Mouse (Mus musculus) MEL (cell line): ENCODE measurements around the gene Pisd. TPM values are rescaled to one million over a fixed set of nuclear protein-coding genes. Genes with fewer than 3 reads are reported as not detected.
A peak's percentile ranks its signal among the peaks of the same experiment; 100 is the strongest.
"Not testable (repeated sequence)": the region's sequence is repeated elsewhere in the genome, so short reads cannot be mapped to it uniquely, and the experiment has no call there.

Source experiments
- DNase-seq: peaks from one replicate; pipeline ENCODE4 v3.0.0; 2011; ENCODE audit warnings: low read depth, low spot score
- H3K27ac ChIP-seq: 2 replicates; pipeline ENCODE4 v1.5.1; 2012; ENCODE audit warnings: low read depth, mild to moderate bottlenecking, control low read depth, low read length, moderate library complexity; ENCODE audit not compliant: control insufficient read depth
- H3K27me3 ChIP-seq, 2 experiments: fragments of 150-350 bp in 1 of 2; sonication (generic) in 1 of 2; 2 replicates each; pipeline ENCODE4 v1.6.1; 2012; ENCODE audit warnings: low read length in 2 of 2, mild to moderate bottlenecking in 2 of 2, improper control_type of control experiment in 1 of 2, moderate library complexity in 1 of 2; ENCODE audit not compliant: insufficient read depth in 2 of 2, control insufficient read depth in 1 of 2
- H3K36me3 ChIP-seq, 2 experiments: 2 replicates each; pipeline ENCODE4 v1.6.1; 2012 to 2014; ENCODE audit warnings: low read length in 2 of 2, improper control_type of control experiment in 1 of 2, inconsistent platforms in 1 of 2, mild to moderate bottlenecking in 1 of 2; ENCODE audit not compliant: insufficient read depth in 2 of 2, control insufficient read depth in 1 of 2
- H3K4me1 ChIP-seq, 2 experiments: fragments of 150-350 bp in 1 of 2; sonication (generic) in 1 of 2; 2 replicates each; pipeline ENCODE4 v1.6.1; 2012; ENCODE audit warnings: low read length in 2 of 2, improper control_type of control experiment in 1 of 2, mild to moderate bottlenecking in 1 of 2; ENCODE audit not compliant: insufficient read depth in 2 of 2, control insufficient read depth in 1 of 2
- H3K4me3 ChIP-seq, 2 experiments: fragments of 150-350 bp in 1 of 2; sonication (generic) in 1 of 2; 2 replicates each; pipeline ENCODE4 v1.5.1; 2012; ENCODE audit warnings: low read depth in 2 of 2, low read length in 2 of 2, mild to moderate bottlenecking in 2 of 2, moderate library complexity in 2 of 2, control low read depth in 1 of 2, improper control_type of control experiment in 1 of 2; ENCODE audit not compliant: control insufficient read depth in 1 of 2, insufficient read depth in 1 of 2
- H3K79me2 ChIP-seq: 2 replicates; pipeline ENCODE4 v1.6.1; 2012; ENCODE audit warnings: mild to moderate bottlenecking, low read length, moderate library complexity; ENCODE audit not compliant: control insufficient read depth, poor library complexity, insufficient read depth
- H3K9ac ChIP-seq: 2 replicates; pipeline ENCODE4 v1.6.1; 2012; ENCODE audit warnings: low read depth, mild to moderate bottlenecking, control low read depth, low read length, moderate library complexity; ENCODE audit not compliant: control insufficient read depth, poor library complexity, severe bottlenecking
- H3K9me3 ChIP-seq: fragments of 150-350 bp; sonication (generic); replicated peaks from 2 replicates; pipeline ENCODE4 v1.6.1; 2012; ENCODE audit warnings: mild to moderate bottlenecking, low read length, improper control_type of control experiment, moderate library complexity; ENCODE audit not compliant: insufficient read depth
- CHD2 ChIP-seq: IDR thresholded peaks from 2 replicates; pipeline ENCODE4 v1.6.1; 2011; ENCODE audit warnings: low read length, improper control_type of control experiment
- CTCF ChIP-seq, 3 experiments: IDR thresholded peaks in 2 of 3; conservative IDR thresholded peaks in 1 of 3; 2 replicates each; pipeline ENCODE4 v1.5.1; 2011 to 2012; ENCODE audit warnings: low read length in 3 of 3, low read depth in 2 of 3, mild to moderate bottlenecking in 2 of 3, improper control_type of control experiment in 1 of 3, inconsistent platforms in 1 of 3, mixed read lengths in 1 of 3, moderate library complexity in 1 of 3; ENCODE audit not compliant: control insufficient read depth in 1 of 3, insufficient read depth in 1 of 3, poor library complexity in 1 of 3, severe bottlenecking in 1 of 3
- E2F4 ChIP-seq: IDR thresholded peaks from 2 replicates; pipeline ENCODE4 v1.6.1; 2011; ENCODE audit warnings: low read depth, low read length, improper control_type of control experiment, borderline replicate concordance
- ELF1 ChIP-seq: IDR thresholded peaks from 2 replicates; pipeline ENCODE4 v1.6.1; 2014; ENCODE audit warnings: low read depth, mild to moderate bottlenecking, inconsistent platforms, low read length, improper control_type of control experiment, moderate library complexity
- EP300 ChIP-seq, 2 experiments: IDR thresholded peaks; 2 replicates each; pipeline ENCODE4 v1.6.1; 2011; ENCODE audit warnings: improper control_type of control experiment in 2 of 2, low read length in 2 of 2, low read depth in 1 of 2, mild to moderate bottlenecking in 1 of 2
- ETS1 ChIP-seq: IDR thresholded peaks from 2 replicates; pipeline ENCODE4 v1.6.1; 2012; ENCODE audit warnings: low read depth, mild to moderate bottlenecking, inconsistent platforms, low read length, improper control_type of control experiment, moderate library complexity
- GATA1 ChIP-seq: IDR thresholded peaks from 2 replicates; pipeline ENCODE4 v1.6.1; 2011; ENCODE audit warnings: low read depth, low read length, improper control_type of control experiment
- HCFC1 ChIP-seq: IDR thresholded peaks from 2 replicates; pipeline ENCODE4 v1.6.1; 2012; ENCODE audit warnings: low read depth, mild to moderate bottlenecking, inconsistent platforms, low read length, improper control_type of control experiment, moderate library complexity
- JUND ChIP-seq: IDR thresholded peaks from 2 replicates; pipeline ENCODE4 v1.6.1; 2011; ENCODE audit warnings: low read depth, mild to moderate bottlenecking, improper control_type of control experiment, low read length
- KAT2A ChIP-seq: conservative IDR thresholded peaks from 2 replicates; pipeline ENCODE4 v1.6.1; 2012; ENCODE audit warnings: low read depth, low read length, improper control_type of control experiment, inconsistent platforms
- MAX ChIP-seq: IDR thresholded peaks from 2 replicates; pipeline ENCODE4 v1.6.1; 2011; ENCODE audit warnings: low read length, improper control_type of control experiment
- MEF2A ChIP-seq: IDR thresholded peaks from 2 replicates; pipeline ENCODE4 v1.6.1; 2014; ENCODE audit warnings: low read depth, mild to moderate bottlenecking, inconsistent platforms, low read length, improper control_type of control experiment; ENCODE audit not compliant: poor library complexity, insufficient replicate concordance, severe bottlenecking; ENCODE audit errors: extremely low read depth
- MXI1 ChIP-seq: IDR thresholded peaks from 2 replicates; pipeline ENCODE4 v1.6.1; 2011; ENCODE audit warnings: mild to moderate bottlenecking, low read depth, low read length, improper control_type of control experiment
- MYB ChIP-seq: IDR thresholded peaks from 2 replicates; pipeline ENCODE4 v1.6.1; 2011; ENCODE audit warnings: mild to moderate bottlenecking, low read depth, low read length, improper control_type of control experiment
- NRF1 ChIP-seq: IDR thresholded peaks from 2 replicates; pipeline ENCODE4 v1.6.1; 2014; ENCODE audit warnings: low read depth, mild to moderate bottlenecking, inconsistent platforms, low read length, improper control_type of control experiment, moderate library complexity; ENCODE audit not compliant: poor library complexity, insufficient read depth, severe bottlenecking
- POLR2A ChIP-seq, 2 experiments: IDR thresholded peaks; 2 replicates each; pipeline ENCODE4 v1.6.1; 2011 to 2012; ENCODE audit warnings: low read length in 2 of 2, mild to moderate bottlenecking in 2 of 2, control low read depth in 1 of 2, improper control_type of control experiment in 1 of 2, low read depth in 1 of 2, moderate library complexity in 1 of 2; ENCODE audit not compliant: control insufficient read depth in 1 of 2, insufficient read depth in 1 of 2, poor library complexity in 1 of 2
- POLR2AphosphoS5 ChIP-seq: IDR thresholded peaks from 2 replicates; pipeline ENCODE4 v1.6.1; 2012; ENCODE audit warnings: low read depth, borderline replicate concordance, mild to moderate bottlenecking, inconsistent platforms, low read length, moderate library complexity, mixed read lengths
- RAD21 ChIP-seq: IDR thresholded peaks from 2 replicates; pipeline ENCODE4 v1.6.1; 2011; ENCODE audit warnings: mild to moderate bottlenecking, low read depth, low read length, improper control_type of control experiment
- RCOR1 ChIP-seq: IDR thresholded peaks from 2 replicates; pipeline ENCODE4 v1.6.1; 2012; ENCODE audit warnings: low read depth, mild to moderate bottlenecking, inconsistent platforms, low read length, improper control_type of control experiment
- SIN3A ChIP-seq: IDR thresholded peaks from 2 replicates; pipeline ENCODE4 v1.6.1; 2012; ENCODE audit warnings: low read length, improper control_type of control experiment, inconsistent platforms
- SMC3 ChIP-seq: IDR thresholded peaks from 2 replicates; pipeline ENCODE4 v1.6.1; 2011; ENCODE audit warnings: low read depth, low read length, improper control_type of control experiment
- TAL1 ChIP-seq: IDR thresholded peaks from 2 replicates; pipeline ENCODE4 v1.6.1; 2012; ENCODE audit warnings: mild to moderate bottlenecking, inconsistent platforms, low read length, moderate library complexity, mixed read lengths
- TBP ChIP-seq: IDR thresholded peaks from 2 replicates; pipeline ENCODE4 v1.8.0; 2011; ENCODE audit warnings: low read depth, low read length, improper control_type of control experiment
- TCF12 ChIP-seq: IDR thresholded peaks from 2 replicates; pipeline ENCODE4 v1.6.1; 2014; ENCODE audit warnings: low read depth, mild to moderate bottlenecking, inconsistent platforms, low read length, improper control_type of control experiment, moderate library complexity
- UBTF ChIP-seq: IDR thresholded peaks from 2 replicates; pipeline ENCODE4 v1.6.1; 2012; ENCODE audit warnings: low read depth, mild to moderate bottlenecking, inconsistent platforms, low read length, improper control_type of control experiment, moderate library complexity, borderline replicate concordance; ENCODE audit not compliant: insufficient read depth
- ZC3H11A ChIP-seq: IDR thresholded peaks from 2 replicates; pipeline ENCODE4 v1.6.1; 2012; ENCODE audit warnings: low read depth, mild to moderate bottlenecking, inconsistent platforms, low read length, improper control_type of control experiment
- polyA plus RNA-seq, 2 experiments: library from polyadenylated mRNA; stranded (reverse) in 1 of 2; unstranded in 1 of 2; fragments of >175 nt in 1 of 2; fragments of >200 nt in 1 of 2; gene quantifications; 2 replicates each; pipeline versions ENCODE4 v1.2.1 to v1.2.4; 2012; ENCODE audit warnings: low replicate concordance in 2 of 2, low read depth in 1 of 2; ENCODE audit not compliant: insufficient read length in 2 of 2, insufficient read depth in 1 of 2, missing spikeins in 1 of 2
- total RNA-seq: library from RNA; depleted of rRNA; stranded (reverse); fragments of 300-350 nt; gene quantifications from 2 replicates; pipeline ENCODE4 v1.2.3, GENCODE M21; 2012

The Pisd gene
- total and polyA plus RNA-seq, 3 experiments = 59.5 to 76.3 (median 70.1) TPM

DNA sequence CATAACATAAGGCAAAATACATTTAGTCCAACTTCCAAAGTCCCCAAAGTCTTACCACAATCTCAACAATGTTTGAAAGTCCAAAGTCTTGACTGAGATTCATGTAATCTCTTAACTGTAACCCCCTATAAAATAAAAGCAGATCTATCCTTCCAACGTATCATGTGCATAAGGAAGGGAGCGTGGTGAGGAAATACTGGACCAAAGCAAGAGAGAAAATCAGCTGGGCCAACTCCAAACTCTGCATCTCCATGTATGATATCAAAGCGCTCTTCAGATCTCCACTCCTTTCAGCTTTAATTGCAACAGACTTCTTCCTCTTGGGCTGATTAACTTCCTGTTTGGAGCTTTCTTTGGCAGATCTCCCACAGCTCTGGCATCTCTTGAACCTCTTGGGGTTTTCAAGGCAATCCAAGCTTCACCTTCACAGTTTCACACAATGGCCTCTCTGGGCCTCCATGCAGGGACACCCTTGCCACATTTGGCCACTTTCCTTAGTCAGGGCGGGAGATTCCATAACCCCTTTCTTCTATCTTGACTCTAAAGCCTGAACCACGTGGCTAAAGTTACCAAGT lies 23.8 kb downstream of the Pisd start:
- no peak overlapping the region for H3K27ac ChIP-seq
- H3K27me3 ChIP-seq = no peaks in the 10 kb centered on the region
- no peaks in the 10 kb centered on the region for H3K9me3 ChIP-seq
- DNase-seq = peak; percentile 90
- H3K4me1 ChIP-seq = peaks cover 6 to 11% of the 10 kb centered on the region in 2 experiments
- H3K36me3 ChIP-seq = peaks cover 0 to 21% of the 10 kb centered on the region in 2 experiments; a peak in 3 of 4 replicates
- no peak overlapping the region for H3K9ac ChIP-seq
- no peak for TF ChIP-seq POLR2A (IDR thresholded peaks at IDR 0.05; ENCODE audit: control insufficient read depth in 1 of 2, insufficient read depth in 1 of 2, low read depth in 1 of 2, low read length in 2 of 2, poor library complexity in 1 of 2)
- 0 out of 2 replicates have a peak, but pooled peaks have one; percentile 22 for TF ChIP-seq ETS1
- peak; percentile 27; the same call in 1 of the 2 replicates for TF ChIP-seq SIN3A
- TF ChIP-seq GATA1 = peak; percentile 62
- TF ChIP-seq EP300 (IDR thresholded peaks at IDR 0.05; ENCODE audit: low read depth in 1 of 2, low read length in 2 of 2) = peak; percentile 63 to 68
- TF ChIP-seq RAD21 = no peak
- TF ChIP-seq ELF1 = peak; percentile 44; the same call in 1 of the 2 replicates
- TF ChIP-seq ZC3H11A = 0 out of 2 replicates have a peak, but pooled peaks have one; percentile 5
- no peak for TF ChIP-seq KAT2A
- TF ChIP-seq MAX = no peak
- TF ChIP-seq POLR2AphosphoS5 = no peak
- TF ChIP-seq MXI1 = peak; percentile 46; the same call in 1 of the 2 replicates
- peak; percentile 98 for TF ChIP-seq RCOR1
- no peak for TF ChIP-seq JUND
- no peaks in the 10 kb centered on the region; the same call in 1 of the 2 replicates for H3K79me2 ChIP-seq
- no peak overlapping the region for H3K4me3 ChIP-seq

GRCm38 (mm10) chr5:32760787-32761186 lies 24.7 kb downstream of the Pisd start:
- Histone ChIP-seq H3K4me1 (peaks cover 6 to 11% of the 10 kb centered on the region in 2 experiments), H3K4me3 (no peak overlapping the region), H3K9ac (no peak overlapping the region)
- no peak for DNase-seq
- TF ChIP-seq MXI1 (no peak), GATA1 (no peak), POLR2AphosphoS5 (no peak), UBTF (no peak), HCFC1 (no peak), E2F4 (no peak), MYB (no peak), MEF2A (no peak), ETS1 (no peak), POLR2A (IDR thresholded peaks at IDR 0.05; ENCODE audit: control insufficient read depth in 1 of 2, insufficient read depth in 1 of 2, low read depth in 1 of 2, low read length in 2 of 2, poor library complexity in 1 of 2) (no peak), SMC3 (no peak), RCOR1 (no peak), TBP (no peak), NRF1 (no peak), CTCF (IDR thresholded peaks at IDR 0.05 in 2 of 3, conservative IDR thresholded peaks at IDR 0.05 in 1 of 3; ENCODE audit: control insufficient read depth in 1 of 3, insufficient read depth in 1 of 3, low read depth in 2 of 3, low read length in 3 of 3, poor library complexity in 1 of 3, severe bottlenecking in 1 of 3) (no peak), ZC3H11A (no peak), ELF1 (no peak), CHD2 (no peak), TCF12 (no peak), TAL1 (no peak)
- TF ChIP-seq, all 39 proteins: peak for 0
- Histone ChIP-seq H3K27me3 (no peaks in the 10 kb centered on the region), H3K79me2 (no peaks in the 10 kb centered on the region), H3K27ac (no peak overlapping the region), H3K9me3 (no peaks in the 10 kb centered on the region), H3K36me3 (peaks cover 0 to 21% of the 10 kb centered on the region in 2 experiments; a peak in 3 of 4 replicates)

GRCm38 (mm10) chr5:32760352-32760751 lies 25.1 kb downstream of the Pisd start:
- not testable (repeated sequence) for H3K9me3 ChIP-seq, H3K27ac ChIP-seq, H3K4me3 ChIP-seq, H3K79me2 ChIP-seq, H3K9ac ChIP-seq, DNase-seq, H3K27me3 ChIP-seq
- Histone ChIP-seq H3K4me1 (peaks cover 6 to 11% of the 10 kb centered on the region in 2 experiments), H3K36me3 (peaks cover 0 to 21% of the 10 kb centered on the region in 2 experiments; a peak in 3 of 4 replicates)
